Mouse (Mus musculus): ENCODE measurements around the gene Kif5a.

DNA sequence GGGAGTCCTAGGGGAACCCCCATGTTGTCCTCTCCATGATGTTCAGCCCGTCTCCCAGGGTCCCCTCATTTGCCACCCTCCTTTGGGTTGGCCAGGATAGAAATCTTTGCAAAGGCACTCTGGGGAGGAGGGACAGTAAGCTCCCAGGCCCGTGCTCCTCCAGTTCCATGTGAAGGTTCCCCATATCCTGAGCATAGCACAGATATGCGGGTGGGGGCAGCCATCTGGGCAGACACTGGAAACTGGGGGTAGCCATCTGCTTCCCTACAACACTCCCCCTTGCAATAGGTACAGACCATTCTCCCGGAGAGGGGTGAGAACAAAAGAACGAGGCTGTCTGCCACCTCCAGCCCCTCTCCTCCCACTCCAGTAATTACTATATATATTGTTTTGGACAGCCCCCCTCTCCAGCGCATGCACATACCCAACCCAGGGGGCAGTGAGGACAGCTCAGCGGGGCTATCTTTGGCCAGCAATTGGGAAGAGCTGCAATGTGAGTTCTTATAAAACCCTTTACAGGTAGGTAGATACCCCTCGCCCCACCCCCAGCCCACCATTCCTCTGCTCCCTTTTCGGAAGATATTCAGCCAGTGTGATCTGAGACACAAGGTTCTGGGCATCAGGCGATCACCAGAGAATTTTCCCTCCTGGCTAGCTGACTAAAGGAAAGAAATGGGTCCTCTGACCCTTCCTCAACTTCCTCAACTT, 75.6 kb downstream of the Kif5a start:
- TF ChIP-seq CTCF (conservative IDR thresholded peaks at IDR 0.05; ENCODE audit: low read length) = no peak
- no peak for TF ChIP-seq NANOG (IDR thresholded peaks at IDR 0.05; ENCODE audit: borderline replicate concordance, low read length)
- no peak for TF ChIP-seq POU5F1 (IDR thresholded peaks at IDR 0.05; ENCODE audit: borderline replicate concordance, low read length)
